Mouse (Mus musculus) layer of hippocampus, postnatal 14 days (tissue): Measurements from ENCODE around the gene Gm3488. TPM values are rescaled to one million over a fixed set of nuclear protein-coding genes. Genes with fewer than 3 reads are reported as not detected.
"Not testable (repeated sequence)": the region's sequence is repeated elsewhere in the genome, so short reads cannot be mapped to it uniquely, and the experiment has no call there.

Source experiments
- DNase-seq, 2 experiments: peaks; one replicate each; pipeline ENCODE4 v3.0.0; 2021 to 2022; ENCODE audit warnings: low spot score in 2 of 2, mixed read lengths in 1 of 2
- long read RNA-seq, 2 experiments: library from polyadenylated mRNA; stranded (forward); transcript quantifications; one replicate each; pipeline ENCODE4 v2.0.0; 2021
- total RNA-seq, 2 experiments: library from RNA; stranded (reverse); gene quantifications; 2 replicates each; pipeline ENCODE4 v1.2.3; 2021

Gene Gm3488
- total RNA-seq = 1 to 10 TPM; 1.9 to 2.3 TPM
- long read RNA-seq, experiment 1, partial matches to known transcripts = 0 of 1 reads
- long read RNA-seq, experiment 1, other reads (novel, unspliced or antisense) = 1 of 1 reads
- long read RNA-seq, experiment 2, partial matches to known transcripts = 0 of 3 reads
- long read RNA-seq, experiment 2, other reads (novel, unspliced or antisense) = 3 of 3 reads

DNA sequence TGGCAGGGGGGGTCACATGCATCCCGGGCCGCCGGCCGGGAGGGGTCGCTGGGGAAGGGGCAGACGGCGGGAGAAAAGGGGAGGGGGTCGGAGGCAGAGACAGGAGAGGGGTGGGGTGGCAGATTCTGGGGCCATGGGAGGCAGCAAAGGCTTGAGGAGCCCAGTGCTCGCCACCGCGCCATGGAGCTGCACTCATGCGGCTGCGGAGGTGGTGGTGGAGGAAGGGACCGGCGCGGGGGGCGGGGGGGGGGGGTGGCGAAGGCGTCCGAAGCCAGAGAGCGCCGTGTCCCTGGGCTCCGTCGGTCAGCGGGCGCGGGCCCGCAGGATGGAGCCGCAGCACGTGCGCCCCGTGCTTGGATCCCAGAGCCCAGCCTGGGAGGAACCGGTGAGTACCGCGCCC lies at the start of gene Gm3488:
Gene Gm3488, plus strand, starts transcription at position 301 of the 400 bp plus-strand sequence.
- not testable (repeated sequence) for DNase-seq

DNA sequence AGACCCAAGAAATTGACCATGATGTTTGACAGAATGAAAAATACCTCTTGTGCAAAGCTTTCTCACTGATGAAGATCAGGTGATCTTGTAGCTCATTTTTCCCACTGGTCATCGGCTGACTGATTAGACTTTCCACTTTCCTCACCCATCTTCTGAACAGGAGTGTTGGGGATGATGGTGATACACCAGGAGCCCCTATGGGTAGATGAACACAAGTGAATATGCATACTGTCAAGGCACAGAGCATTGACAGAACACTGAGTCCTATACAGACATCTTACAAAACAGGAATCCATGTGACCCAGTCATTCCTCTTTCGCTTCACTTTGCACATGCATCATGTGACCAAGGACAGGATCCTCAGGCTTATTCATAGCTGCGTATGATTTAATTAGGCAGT lies 46.1 kb upstream of the Gm3488 start, which contains the start of gene Gm3194:
Gene Gm3194, minus strand, starts transcription at position 101 of the 400 bp plus-strand sequence.
- DNase-seq = not testable (repeated sequence)

DNA sequence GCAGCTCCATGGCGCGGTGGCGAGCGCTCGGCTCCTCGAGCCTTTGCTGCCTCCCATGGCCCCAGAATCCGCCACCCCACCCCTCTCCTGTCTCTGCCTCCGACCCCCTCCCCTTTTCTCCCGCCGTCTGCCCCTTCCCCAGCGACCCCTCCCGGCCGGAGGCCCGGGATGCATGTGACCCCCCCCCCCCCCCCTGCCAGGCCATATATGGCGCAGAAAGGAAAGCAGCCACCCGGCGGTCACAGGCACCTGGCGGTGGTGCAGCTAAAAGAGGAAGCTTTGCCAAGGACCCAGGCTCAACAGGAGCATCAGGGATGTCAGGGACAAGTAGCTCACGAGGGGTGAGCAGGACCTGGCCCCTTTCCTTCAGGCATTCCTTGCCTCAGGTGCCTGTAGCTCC lies 41.0 kb upstream of the Gm3488 start:
- DNase-seq = not testable (repeated sequence)

DNA sequence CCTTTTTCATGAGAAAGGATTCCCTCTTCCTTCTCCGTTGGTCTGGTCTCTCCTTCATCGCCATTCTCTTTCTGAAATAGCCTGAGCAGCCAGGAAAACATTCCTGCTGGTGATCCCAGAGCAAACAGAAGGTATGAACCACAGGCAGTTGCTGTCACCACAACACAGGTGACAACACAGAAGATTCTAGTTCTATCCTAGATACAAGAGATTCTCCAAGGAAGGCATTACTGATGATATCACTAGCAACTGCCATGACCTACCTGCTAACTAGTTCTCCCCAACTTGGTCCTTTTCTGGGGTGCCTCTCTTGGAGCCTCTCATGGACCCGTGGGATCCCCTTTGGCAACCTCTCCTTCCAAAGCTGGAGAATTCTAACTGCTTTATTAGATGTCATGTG lies 23.7 kb upstream of the Gm3488 start, which contains the start of gene Gm8246:
Gene Gm8246, minus strand, starts transcription at position 101 of the 400 bp plus-strand sequence.
- not testable (repeated sequence) for DNase-seq

DNA sequence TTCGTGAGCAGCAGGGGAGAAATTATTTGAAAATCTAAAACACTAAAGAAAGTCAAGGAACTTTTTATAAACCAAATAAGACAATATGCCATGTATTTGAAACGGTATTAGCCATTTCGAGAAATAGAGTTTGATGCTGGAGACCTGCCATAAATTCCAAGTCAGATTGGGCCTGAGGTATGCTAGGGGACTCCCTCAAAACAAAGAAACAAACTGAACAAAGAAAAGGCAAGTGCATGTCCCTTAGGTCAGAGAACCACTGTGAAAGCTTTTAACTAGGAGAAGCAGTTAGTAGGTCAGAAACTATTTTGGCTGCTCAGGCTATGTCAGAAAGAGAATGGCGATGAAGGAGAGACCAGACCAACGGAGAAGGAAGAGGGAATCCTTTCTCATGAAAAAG lies 17.6 kb upstream of the Gm3488 start, which contains the start of gene Gm3187:
Gene Gm3187, plus strand, starts transcription at position 301 of the 400 bp plus-strand sequence.
- DNase-seq = not testable (repeated sequence)

DNA sequence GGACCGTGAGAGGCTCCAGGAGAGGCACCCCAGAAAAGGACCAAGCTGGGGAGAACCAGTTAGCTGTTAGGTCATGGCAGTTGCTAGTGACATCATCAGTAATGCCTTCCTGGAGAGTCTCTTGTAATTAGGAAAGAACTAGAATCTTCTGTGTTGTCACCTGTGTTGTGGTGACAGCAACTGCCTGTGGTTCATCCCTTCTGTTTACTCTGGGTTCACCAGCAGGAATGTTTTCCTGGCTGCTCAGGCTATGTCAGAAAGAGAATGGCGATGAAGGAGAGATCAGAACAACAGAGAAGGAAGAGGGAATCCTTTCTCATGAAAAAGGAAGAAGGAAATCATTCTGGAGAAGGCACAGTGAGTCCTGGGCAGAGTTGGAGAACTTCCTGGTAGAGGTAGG lies 36.7 kb downstream of the Gm3488 start, which contains the start of gene Gm3532:
Gene Gm3532, plus strand, starts transcription at position 301 of the 400 bp plus-strand sequence.
- DNase-seq = not testable (repeated sequence)

Other genes starting within 250 kb of the Gm3488 start
- gene Gm3526, start 241.1 kb upstream of the Gm3488 start, total RNA-seq = not detected
- not detected for gene Gm3542, start 166.7 kb upstream of the Gm3488 start, total RNA-seq
- gene Gm3500, start 112.6 kb upstream of the Gm3488 start, total RNA-seq = not detected
- 1 to 10 TPM; 4.3 to 5.6 TPM for gene Gm3194, start 46.2 kb upstream of the Gm3488 start, total RNA-seq
- gene Gm8246, start 23.8 kb upstream of the Gm3488 start, total RNA-seq = not detected
- gene Gm3187, start 17.5 kb upstream of the Gm3488 start, total RNA-seq = not detected
- gene Gm3532, start 36.8 kb downstream of the Gm3488 start, total RNA-seq = not detected
- gene Gm8265, start 131.4 kb downstream of the Gm3488 start, total RNA-seq = not detected
- gene Gm9603, start 185.8 kb downstream of the Gm3488 start, total RNA-seq = not detected
- gene Gm3373, start 239.9 kb downstream of the Gm3488 start, total RNA-seq = 1 to 10 TPM in 1 of 2 experiments, under 1 TPM in 1; 0.69 to 1.4 TPM